Mouse (Mus musculus): Measurements from ENCODE around the gene Csf1.

Gene Csf1

GRCm38 (mm10) chr3:107759929-107760581, at the start of gene Csf1:
Csf1 (minus strand) TSS chr3:107760469.
- DNase-seq, result peak; percentile 67

GRCm38 (mm10) chr3:107808013-107808750, 47.9 kb upstream of the Csf1 start:
- no peak for DNase-seq

DNA sequence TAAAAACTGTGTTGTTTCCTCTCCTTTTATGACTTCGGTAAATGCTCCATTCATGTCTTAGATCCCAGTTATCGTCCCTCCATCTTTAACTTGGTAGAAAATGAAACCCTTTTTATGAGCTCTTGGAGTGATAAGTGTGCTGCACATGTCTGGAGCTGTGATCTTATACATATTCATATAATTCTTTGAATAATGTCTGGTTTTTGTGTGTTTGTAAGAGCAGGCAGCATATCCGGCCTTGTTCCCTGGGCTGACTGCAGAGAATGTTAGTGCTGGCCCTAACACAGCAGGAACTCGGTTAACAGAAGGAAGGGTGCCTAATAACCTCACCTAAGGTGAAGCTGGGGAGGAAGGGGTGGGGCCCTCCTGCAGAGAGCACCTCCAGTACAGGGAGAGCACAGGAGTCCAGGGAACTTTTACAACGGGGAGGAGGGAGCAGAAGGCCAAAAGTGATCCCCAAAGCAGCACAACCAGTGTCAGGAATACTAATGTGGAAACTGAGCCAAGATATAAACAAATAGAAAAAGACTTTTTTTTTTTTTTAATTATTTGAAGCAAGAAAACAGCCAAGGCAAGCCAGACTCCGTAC, 47.2 kb upstream of the Csf1 start:
- DNase-seq, result no peak

- DNase-seq, result no peak
Observed at GRCm38 (mm10) chr3:107806916-107807315, 46.6 kb upstream of the Csf1 start.

GRCm38 (mm10) chr3:107804799-107805198, 44.5 kb upstream of the Csf1 start:
- DNase-seq, result no peak

GRCm38 (mm10) chr3:107802185-107802946, 42.1 kb upstream of the Csf1 start:
- no peak for DNase-seq

- DNase-seq, result no peak
Observed at GRCm38 (mm10) chr3:107798946-107799345, 38.7 kb upstream of the Csf1 start.

DNA sequence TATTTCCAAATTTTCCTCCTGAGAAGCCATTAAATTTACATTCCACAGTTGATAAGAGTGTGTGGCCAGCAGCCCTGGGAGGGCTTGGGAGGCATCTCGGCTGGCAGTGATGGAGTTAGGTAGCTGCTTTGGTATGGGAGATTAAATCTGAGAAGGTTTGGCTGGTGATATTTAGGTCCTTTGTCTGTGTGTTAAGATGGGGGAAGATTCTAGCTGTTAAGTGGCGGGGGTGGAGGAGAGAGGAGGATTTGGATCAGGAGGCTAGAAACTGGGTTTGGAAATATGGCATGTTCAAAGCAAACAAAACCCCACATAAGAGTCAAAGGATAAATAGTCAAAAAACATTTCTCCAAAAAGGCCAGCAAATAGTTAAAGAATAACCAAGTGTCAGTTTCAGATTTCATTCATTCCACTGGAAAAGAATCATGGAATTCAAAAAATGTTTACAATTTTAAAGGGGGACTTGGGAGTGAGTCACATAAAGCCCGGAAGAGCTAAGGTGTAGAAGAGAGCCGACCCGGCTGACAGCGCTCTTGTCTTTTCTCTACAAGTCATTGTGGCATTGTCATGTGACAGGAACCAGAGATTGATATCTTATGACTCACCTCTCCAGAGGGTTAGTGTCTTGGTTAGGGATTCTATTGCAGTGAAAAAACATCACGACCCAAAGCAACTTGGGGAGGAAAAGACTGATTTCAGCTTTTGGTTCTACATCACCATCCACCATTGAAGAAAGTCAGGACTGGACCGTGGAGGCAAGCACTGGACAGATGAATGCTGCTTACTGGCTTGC, 36.1 kb upstream of the Csf1 start:
- DNase-seq, result no peak

DNA sequence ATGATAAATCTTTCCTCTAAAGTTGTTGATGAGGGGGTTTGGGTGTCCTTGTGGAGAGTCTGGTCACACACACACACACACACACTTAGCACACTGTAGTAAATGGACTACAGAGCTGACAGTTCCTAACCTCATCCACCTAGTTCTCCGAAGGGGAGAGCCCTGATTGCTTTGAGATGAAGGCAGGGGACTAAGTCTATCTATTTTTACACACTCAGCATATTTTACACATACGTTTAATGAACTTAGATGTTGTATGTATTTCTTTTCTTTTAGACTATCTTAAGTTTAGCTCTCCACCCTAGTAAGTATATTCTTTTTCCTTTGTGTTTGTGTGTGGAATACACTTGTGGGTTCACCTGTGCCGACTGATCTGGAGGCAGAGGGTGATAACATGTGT, 34.6 kb upstream of the Csf1 start:
- DNase-seq, result no peak

DNA sequence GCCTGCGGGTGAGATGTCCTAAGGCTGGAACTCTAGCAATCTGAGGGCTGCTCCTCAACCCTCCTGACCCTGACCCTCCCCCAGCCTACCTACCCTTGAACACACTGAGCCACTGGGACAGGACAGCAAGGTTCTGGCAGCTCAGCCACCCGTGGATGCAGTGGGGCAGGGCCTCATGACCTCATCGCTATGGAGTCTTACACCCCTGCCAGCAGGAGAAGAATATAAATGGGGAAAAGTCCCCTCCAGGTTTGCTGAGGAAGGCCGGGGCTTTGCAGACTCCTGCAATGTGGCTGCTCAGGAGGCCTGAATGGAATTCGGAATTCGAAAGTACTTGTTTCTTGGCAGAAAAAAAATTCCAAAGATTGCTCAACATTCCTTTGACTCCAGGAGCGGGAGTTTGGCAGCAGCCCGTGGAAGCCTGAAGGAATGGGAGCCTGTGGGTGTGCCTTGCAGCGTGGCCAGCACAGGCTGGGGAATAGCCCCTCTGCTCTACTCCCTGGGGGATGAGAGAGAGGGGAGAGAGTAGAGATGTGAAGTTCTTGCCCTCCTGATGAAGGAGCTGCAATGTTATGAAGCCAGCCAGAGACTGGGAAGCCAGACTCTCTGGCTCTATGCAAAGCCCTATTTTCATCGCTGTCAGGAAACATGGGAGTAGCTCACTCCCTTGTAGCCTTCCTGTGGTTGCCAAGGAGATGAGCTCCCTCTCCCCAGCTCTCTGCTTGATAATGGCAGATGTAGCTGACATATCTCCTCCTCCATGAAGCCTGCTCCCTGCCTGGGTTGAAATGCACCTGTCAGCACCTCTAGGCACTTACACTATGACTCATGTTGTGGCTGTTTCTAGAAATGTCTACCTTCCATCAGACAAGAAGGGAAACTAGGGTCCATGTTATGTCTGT, 33.3 kb upstream of the Csf1 start:
- no peak for DNase-seq

GRCm38 (mm10) chr3:107792736-107793135, 32.5 kb upstream of the Csf1 start:
- no peak for DNase-seq

- no peak for DNase-seq
Observed at GRCm38 (mm10) chr3:107790766-107791303, 30.6 kb upstream of the Csf1 start.

GRCm38 (mm10) chr3:107790227-107790626, 30.0 kb upstream of the Csf1 start:
- DNase-seq, result no peak

DNA sequence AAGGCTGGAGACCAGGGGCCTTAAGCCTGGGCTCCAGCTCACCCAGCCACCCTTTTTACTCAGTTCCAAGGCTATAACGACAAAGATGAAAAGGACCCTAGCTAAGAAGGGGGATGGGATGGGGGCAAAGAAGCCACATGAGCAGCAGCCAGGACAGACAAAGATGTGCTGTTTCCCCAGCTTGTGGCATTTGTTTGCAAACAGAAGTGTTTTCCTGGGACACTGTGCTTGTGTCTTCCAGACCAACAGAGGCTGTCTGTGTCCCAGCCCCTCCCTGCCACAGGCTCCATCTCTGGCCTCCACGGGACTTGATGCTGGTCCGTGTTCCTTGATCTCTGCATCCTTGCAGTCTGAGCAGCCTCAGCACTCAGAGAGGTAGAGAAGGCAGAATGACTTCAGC, 28.6 kb upstream of the Csf1 start:
- DNase-seq, result no peak

GRCm38 (mm10) chr3:107787613-107788501, 27.6 kb upstream of the Csf1 start:
- DNase-seq, result no peak

GRCm38 (mm10) chr3:107786980-107787612, 26.8 kb upstream of the Csf1 start:
- DNase-seq, result no peak

- DNase-seq, result no peak
Observed at GRCm38 (mm10) chr3:107786344-107786743, 26.1 kb upstream of the Csf1 start.

DNA sequence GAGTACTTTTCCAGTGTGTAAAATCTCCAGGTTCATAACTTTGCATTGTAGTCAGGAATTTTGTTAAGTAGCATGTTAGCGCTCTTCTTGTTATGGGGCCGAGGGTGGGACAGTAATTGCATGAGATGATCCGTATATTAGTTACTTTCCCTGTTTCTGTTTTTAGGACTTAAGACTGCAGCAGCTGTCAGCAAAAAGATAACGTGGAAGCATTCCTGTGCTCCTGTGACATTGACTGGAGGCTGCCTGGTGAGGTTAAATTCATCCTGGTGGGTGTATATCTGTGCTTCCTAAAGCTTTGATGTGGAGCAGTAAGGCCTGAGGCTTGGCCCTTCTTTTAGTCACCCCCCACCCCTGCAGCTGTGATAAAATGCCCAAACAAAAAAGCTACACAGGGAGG, 25.3 kb upstream of the Csf1 start:
- DNase-seq, result no peak

GRCm38 (mm10) chr3:107783315-107783714, 23.0 kb upstream of the Csf1 start:
- DNase-seq, result no peak

DNA sequence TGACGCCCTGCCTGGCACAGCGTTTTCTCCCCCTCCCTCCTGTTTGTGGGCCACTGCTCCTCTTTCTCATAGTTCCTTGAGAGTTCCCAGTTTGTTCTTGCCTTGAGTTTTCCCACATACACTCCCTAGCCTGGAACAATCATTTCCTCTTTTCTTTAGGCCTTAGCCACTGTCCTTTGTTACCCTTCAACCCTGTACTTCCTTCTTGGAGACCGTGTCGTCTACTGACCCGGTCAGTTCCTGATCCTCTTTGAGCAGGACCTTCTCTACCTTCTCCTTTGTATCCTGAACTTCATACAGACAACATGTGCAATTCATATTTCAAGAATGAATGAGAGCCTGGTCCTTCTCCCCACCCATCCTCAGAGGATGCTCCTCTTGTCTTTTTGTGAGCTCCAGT, 21.0 kb upstream of the Csf1 start:
- no peak for DNase-seq

Data from thymus, postnatal 4 days (tissue).